Mouse (Mus musculus): ENCODE measurements around the gene Hoxb2.

Gene Hoxb2

GRCm38 (mm10) chr11:96334998-96335397 lies 15.3 kb upstream of the Hoxb2 start:
- no peak for DNase-seq (ENCODE audit: low spot score)

DNA sequence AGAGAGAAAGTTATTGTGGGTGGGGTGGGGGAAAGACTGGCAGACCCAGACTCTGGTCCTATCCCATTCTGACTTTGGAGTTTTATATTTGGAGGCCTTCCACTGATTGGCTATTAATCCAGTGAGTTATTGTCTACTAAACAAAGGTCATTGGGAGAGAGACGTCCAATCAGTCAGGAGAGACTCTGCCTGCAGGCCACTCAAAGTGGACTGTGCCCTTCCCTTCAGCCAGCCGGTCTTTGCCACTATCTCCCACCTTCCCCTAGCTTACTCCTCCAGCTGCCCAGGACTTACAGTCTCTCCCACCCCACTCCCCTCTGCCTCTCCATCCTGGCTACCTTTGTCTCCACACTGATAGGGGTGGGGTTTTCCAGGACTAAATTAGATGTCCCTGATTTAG lies 13.7 kb upstream of the Hoxb2 start:
- no peak for DNase-seq (ENCODE audit: low spot score)

DNA sequence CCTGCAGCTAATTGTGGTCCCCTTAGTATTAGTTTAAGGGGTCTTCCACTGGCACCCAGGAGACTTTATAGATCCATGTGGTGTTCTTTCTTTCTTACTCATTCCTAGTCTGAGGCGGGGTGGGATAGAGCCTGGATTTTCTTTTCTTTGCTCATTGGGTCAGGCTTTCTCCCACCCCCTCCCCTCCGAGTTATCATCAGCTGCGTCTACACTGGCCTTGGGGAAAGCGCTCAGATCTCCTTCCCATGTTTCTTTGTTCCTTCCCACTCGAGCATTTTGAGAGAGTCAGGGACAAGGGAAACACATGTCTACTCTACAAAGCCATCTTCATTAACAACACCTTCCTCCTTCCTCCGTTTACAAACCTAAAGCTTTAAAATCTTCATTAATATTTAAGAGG lies 13.3 kb upstream of the Hoxb2 start:
- no peak for DNase-seq (ENCODE audit: low spot score)

- no peak for DNase-seq (ENCODE audit: low spot score)
Measured at GRCm38 (mm10) chr11:96338957-96339855, 11.1 kb upstream of the Hoxb2 start.

- DNase-seq (ENCODE audit: low spot score): no peak
Measured at GRCm38 (mm10) chr11:96340698-96341365, 9.5 kb upstream of the Hoxb2 start.

GRCm38 (mm10) chr11:96341701-96342575 lies 8.4 kb upstream of the Hoxb2 start:
- no peak for DNase-seq (ENCODE audit: low spot score)

- no peak for DNase-seq (ENCODE audit: low spot score)
Measured at GRCm38 (mm10) chr11:96342576-96342930, 7.8 kb upstream of the Hoxb2 start.

DNA sequence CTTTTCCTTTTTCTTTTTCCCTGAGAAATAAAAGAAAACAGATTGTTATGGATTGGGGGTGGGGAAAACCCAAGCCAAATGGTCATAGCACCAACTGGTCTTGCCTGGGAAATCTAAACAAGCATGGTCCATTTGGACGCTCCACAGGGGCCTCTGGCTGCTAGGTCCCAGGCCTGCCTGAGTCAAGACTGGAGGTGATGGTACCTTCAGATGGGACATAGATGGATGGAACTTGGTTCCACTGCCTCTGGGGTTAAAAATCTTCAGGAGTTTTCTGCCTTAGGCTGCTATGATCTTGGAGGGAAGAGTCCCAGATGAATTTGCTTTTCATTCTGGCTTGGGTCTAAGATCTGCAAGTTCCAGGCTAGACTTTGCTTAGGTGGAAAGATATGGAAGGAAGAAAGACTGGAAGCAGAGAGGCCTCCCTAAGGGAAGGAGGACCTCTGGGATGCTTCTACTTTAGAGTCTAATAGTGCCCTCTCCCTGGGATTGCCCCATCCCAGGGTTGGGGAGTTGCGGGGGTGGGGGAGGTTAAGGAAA lies 7.0 kb upstream of the Hoxb2 start:
- no peak for DNase-seq (ENCODE audit: low spot score)

GRCm38 (mm10) chr11:96344061-96344877 lies 6.1 kb upstream of the Hoxb2 start:
- DNase-seq (ENCODE audit: low spot score): no peak

GRCm38 (mm10) chr11:96344878-96345159 lies 5.5 kb upstream of the Hoxb2 start:
- DNase-seq (ENCODE audit: low spot score): no peak

- DNase-seq (ENCODE audit: low spot score): no peak
Measured at GRCm38 (mm10) chr11:96345220-96345892, 5.0 kb upstream of the Hoxb2 start.

DNA sequence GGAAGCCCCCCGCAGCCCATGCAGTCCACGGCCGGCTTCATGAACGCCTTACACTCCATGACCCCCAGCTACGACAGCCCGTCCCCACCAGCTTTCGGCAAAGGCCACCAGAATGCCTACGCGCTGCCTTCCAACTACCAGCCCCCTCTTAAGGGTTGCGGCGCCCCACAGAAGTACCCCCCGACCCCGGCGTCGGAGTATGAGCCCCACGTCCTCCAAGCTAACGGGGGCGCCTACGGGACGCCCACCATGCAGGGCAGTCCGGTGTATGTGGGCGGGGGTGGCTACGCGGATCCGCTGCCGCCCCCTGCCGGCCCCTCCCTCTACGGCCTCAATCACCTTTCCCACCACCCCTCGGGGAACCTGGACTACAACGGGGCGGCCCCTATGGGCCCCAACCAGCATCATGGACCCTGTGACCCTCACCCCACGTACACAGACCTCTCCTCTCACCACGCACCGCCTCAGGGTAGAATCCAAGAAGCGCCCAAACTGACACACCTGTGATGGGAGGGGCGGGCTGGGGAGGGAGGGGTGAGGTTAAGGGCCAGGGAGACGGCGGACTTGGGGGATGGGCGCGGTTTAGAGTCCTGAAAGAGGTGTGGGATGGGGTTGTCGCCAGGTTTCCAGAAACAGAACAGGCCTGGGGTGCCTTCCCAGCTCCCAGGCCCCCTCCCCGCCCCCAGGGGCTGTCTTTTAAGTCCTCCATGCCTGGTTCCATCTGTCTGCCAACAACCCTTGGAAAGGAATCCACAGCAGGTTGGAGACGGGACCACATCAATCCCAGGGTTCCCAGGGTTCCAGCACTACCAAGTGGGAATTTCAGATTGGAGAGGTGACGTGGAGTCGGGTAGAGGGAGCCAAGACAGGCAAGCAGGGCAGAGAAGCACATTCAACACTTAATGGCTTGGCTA lies 4.2 kb upstream of the Hoxb2 start:
- DNase-seq (ENCODE audit: low spot score): no peak

DNA sequence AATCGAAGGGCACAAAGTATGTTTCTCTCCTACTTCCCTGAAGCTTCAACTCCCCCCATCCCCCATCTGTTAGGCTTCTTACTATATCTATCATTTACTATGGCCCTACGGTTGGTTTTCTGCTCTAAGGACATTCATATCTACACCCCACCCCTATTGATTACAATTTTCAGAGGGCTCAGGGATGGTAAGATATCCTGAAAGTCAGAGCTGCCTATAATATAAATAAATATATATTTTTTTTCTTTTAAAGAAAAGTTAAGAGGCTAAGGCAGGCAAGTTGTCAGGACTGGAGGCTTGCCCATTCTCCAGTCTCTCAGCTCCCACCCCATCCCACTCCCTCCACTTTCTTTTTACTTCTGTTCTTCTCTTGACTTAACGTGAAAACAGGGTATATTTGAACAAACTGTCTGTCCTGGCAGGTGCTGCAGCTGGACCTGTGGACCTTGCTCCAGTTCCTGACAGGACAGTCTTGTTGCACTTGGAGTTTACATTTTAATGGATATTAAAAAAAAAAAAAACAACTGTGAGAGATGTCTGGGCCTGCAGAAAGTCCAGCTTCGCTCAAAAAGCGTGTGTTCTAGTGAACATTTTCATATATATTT lies 3.3 kb upstream of the Hoxb2 start:
- no peak for DNase-seq (ENCODE audit: low spot score)

- DNase-seq (ENCODE audit: low spot score): no peak
Measured at GRCm38 (mm10) chr11:96347717-96348116, 2.6 kb upstream of the Hoxb2 start.

DNA sequence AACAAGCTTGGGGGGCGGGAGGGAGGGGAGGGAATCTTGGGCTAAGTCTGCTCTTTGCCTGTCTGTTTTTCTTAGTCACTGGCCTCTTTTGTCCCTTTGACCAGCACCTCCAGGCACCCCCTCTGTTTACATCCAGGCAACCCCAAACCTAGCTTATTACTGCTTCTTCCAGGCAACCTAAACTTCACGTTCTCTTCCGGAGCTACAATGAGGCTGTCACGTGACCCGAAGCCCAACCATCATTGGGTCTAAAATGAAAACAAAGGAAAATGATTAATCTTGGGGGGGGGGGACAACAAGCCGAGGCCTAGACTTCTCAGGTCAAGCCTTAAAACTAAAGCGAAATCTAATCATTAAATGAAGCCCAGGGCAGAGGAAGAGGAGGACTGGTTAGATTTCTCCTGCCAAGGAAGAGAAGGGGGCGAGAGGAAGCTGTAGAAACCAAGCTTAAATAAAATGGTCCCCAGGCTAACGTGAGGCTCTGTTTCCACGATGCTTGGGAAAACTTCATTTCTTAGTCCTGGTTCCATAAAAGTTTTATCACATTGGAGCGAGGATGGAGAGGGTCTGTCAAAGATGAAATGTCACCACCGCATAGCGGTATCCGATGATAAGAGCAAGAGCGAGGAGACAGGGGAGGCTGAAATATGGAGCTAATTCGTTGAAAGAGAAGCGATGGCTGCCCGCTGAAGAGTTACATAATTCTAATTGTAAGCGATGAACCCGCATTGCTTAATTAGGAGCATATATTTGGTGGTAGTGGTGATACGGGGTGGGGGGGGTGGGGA lies 2.0 kb upstream of the Hoxb2 start:
- no peak for DNase-seq (ENCODE audit: low spot score)

GRCm38 (mm10) chr11:96348988-96349387 lies 1.3 kb upstream of the Hoxb2 start:
- no peak for DNase-seq (ENCODE audit: low spot score)

DNA sequence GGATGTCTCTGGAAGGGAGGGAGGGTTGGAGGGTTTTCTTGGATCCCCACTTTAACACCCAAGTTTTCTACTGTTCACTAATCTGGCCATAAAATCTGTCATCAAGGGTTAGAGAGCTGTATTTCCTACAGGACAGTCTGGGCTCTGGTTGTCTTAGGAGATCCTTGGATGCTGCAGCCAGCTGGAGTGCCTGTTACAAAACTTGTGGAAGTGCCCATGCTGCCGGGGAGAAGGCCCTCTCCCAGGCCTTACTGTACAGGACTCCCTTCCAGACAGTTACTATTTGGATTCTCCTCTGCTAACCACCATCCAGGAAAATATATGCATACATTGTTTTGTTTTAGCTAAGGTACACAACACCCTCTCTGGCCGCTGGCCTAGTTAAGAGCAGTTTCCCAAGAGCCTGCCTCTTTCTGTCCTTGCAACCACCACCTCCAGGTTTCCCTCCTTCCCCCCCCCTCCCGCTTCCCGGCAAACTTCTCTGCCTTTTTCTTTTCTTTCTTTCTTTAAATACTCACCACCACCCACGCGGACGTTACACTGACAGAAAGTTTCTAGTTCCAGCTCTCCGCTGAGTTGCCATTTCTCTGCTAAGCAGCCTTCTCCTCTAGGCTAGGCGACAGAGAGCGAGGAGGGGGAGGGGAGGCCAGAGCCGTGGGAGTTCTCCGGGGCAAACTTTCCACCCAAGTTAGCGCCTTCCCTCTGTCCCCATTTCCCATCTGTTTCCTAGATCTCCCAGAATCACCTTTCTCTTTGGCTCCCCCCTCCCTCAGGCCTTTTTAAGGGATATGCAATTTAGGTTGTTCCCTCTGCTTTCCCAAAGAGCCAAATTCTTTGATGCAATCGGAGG lies 609 bp upstream of the Hoxb2 start:
- no peak for DNase-seq (ENCODE audit: low spot score)

- DNase-seq (ENCODE audit: low spot score): no peak
Measured at GRCm38 (mm10) chr11:96350791-96351190, 466 bp downstream of the Hoxb2 start.
